Mouse (Mus musculus) kidney, postnatal 14 days (tissue): ENCODE measurements around the gene Ifitm1.
"Not testable (repeated sequence)": the region's sequence is repeated elsewhere in the genome, so short reads cannot be mapped to it uniquely, and the experiment has no call there.

Source experiments
- DNase-seq: peaks from one replicate; pipeline ENCODE4 v3.0.0; 2022; ENCODE audit warnings: mixed read lengths

Ifitm1 gene

GRCm38 (mm10) chr7:141017824-141018223, 50.8 kb downstream of the Ifitm1 start, which contains the start of gene Ifitm6:
Gene Ifitm6, minus strand, starts transcription at chr7:141017924.
- DNase-seq: not testable (repeated sequence)

GRCm38 (mm10) chr7:141019028-141019427, 52.0 kb downstream of the Ifitm1 start:
- no peak for DNase-seq
